Mouse (Mus musculus) ES-CJ7 (cell line): ENCODE data around the gene Sh2b3.
A peak's percentile ranks its signal among the peaks of the same experiment; 100 is the strongest.
"Not testable (repeated sequence)": the region's sequence is repeated elsewhere in the genome, so short reads cannot be mapped to it uniquely, and the experiment has no call there.

ENCODE experiments used
- DNase-seq: peaks from one replicate; pipeline ENCODE4 v3.0.0; 2011; ENCODE audit warnings: low read depth, low spot score

Sh2b3 gene

GRCm38 (mm10) chr5:121837441-121838340, at the start of gene Sh2b3:
Gene Sh2b3, minus strand, starts transcription at chr5:121837646.
- DNase-seq, result peak; percentile 83

DNA sequence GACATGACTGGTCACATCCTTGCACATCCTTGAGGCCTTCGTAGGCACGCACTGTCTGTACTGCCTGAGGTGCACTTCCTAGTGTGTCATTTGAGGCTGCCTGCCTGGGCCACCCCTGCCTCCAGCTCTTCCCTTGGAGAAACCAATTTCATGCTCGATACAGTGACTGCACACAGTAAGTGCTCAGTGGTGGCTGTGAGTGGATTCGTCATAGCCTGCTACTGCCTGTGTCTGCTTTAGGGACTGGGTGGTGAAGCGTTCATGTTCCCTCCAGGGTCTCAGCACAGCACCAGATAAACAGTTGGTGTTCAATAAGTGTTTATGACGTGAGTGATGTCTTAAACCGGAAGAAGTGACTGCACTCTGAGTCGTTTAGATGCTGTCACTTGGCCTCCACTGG, 45.9 kb upstream of the Sh2b3 start:
- DNase-seq, result no peak

DNA sequence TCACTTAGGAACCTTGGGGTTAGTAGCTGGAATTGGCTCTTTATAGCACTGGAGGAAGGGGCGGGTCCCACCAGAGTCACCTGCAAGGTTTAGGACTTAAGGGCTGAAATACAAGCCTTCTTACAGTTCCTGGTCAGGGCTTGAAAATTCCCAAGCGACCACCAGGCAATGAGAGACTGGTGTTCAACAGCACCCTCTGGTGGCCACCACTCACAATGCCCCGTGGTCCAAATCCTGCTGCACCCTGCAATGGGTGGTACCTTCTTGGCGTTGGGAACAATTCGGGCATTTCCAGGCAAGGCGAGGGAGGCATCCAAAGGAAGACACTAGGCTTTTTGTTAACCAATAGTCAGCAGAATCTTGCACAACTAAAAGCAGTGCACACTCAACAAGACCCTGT, 41.8 kb upstream of the Sh2b3 start:
- peak; percentile 83 for DNase-seq

GRCm38 (mm10) chr5:121878703-121879102, 41.3 kb upstream of the Sh2b3 start:
- no peak for DNase-seq

- DNase-seq, result no peak
Measured at GRCm38 (mm10) chr5:121876901-121877300, 39.5 kb upstream of the Sh2b3 start.

- no peak for DNase-seq
Measured at GRCm38 (mm10) chr5:121875041-121875440, 37.6 kb upstream of the Sh2b3 start.

- DNase-seq, result peak; percentile 86
Measured at GRCm38 (mm10) chr5:121872158-121872557, 34.7 kb upstream of the Sh2b3 start.

DNA sequence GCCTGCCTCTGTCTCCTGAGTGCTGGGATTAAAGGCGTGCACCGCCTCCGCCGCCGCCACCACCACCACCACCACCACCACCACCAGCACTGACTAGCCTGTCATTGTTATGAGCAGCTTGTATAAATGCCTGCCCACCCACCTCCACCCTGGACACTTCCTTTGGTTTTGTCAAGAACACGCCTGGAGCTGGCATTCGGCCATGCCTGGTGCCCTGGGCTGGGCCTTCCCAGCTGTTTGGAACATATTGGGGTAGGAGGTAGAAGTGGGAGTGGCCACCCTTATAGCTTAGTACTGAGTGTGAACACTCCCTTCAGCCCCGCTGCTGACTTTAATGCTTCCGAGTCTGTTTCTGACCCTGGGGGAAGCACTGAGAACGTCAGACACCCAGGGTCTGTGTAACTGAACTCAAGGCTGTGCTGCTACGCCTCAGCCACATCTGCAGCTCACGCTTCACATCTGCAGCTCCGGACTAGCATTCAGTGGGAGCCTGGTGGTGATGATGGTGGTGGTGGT, 34.1 kb upstream of the Sh2b3 start:
- peak; percentile 48 for DNase-seq

DNA sequence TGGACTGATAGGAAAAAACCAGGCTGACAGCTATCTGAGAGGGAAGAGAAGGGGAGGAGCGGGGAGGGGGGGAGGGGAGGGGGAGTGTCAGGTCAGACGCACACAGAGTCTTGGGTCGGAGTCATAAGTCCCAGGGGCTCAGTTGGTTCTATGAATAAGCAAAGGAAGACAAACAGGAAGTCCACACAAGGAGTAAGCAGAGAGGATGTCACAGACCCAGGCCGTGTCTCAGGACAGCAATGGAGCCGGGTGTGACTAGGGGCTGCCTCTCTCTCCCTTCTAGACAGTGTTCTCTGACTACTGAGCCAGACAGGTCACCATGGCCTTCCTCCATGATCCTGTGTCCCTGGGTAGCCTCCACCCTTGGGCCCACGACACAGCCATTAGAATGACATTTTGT, 33.4 kb upstream of the Sh2b3 start:
- DNase-seq, result no peak

DNA sequence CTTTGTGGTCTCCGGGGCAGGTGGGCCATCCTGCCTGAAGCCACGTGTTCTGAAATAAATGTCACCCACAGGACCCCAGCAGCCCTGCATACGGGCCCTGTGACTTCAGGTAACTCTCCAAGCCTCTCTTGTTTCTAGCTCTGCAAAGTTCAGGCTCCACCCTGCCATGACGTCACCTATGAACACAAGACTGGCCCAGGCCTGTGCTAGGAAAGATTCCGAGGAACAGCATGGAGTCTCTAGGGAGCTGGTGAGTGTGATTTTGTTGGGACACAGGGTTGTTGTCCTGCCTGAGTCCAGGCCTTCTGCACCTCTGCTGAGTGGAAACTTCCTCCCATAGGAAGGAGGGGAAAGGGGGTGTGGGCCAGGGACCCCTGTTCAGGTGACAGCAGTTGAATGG, 30.5 kb upstream of the Sh2b3 start:
- DNase-seq, result no peak

DNA sequence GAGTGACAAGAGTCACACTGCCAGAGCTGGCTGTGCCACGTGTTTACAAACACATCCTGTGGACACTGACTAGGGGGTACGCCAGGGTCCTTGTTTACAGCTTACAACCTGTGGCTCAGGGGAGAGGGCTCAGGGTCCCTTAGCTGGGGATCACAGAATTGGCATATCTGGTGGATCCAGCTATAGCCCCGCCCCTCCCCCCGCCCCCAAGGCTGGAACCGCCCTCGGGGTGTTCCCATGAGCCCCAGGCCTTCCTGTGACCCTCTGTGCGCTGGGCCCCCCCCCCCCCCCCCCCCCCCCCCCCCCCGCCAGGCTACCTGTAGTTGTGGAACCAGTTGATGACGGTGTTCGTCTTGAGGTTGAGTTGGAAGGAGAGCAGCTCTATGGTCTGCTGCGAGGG, 26.9 kb upstream of the Sh2b3 start:
- no peak for DNase-seq

- DNase-seq, result no peak
Measured at GRCm38 (mm10) chr5:121861964-121862363, 24.5 kb upstream of the Sh2b3 start.

DNA sequence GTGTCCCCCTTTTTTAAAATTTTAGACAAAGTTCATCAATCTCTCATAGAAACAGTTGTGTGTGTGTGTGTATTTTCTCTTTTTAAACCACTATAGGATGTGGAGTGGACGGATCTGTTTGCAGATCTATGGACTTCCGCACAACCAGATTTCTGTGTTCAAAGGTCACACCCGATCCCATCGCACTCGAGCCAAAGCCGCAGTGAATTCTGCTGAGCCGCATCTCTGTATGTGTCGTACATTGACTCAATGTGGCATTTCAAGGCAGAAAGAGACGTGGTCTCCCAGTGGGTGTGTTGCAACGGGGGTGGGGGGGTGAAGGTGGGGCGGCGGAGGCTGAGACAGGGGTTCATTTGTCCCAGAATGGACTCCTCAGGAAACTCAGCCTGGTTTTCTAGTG, 21.0 kb upstream of the Sh2b3 start:
- no peak for DNase-seq

GRCm38 (mm10) chr5:121856740-121857139, 19.3 kb upstream of the Sh2b3 start:
- no peak for DNase-seq

DNA sequence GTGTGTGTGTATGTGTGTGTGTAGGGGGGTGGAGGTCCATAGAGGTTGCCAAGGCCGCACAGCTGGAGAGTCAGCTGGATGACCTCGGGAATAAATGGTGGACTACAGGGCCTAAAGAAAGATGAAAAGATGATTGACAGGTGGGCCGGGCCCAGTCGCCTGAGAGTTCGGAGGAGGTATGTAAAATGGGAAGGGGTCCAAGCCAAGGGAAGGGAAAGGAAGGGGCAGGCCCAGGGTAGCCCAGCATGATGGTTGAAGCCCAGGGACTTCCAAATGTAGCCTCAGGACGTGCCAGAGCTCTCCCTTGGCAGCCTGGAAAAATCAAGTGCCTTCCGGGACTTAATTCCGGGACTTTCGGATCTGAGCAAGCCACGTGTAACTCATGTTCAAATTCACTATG, 17.3 kb upstream of the Sh2b3 start:
- no peak for DNase-seq

DNA sequence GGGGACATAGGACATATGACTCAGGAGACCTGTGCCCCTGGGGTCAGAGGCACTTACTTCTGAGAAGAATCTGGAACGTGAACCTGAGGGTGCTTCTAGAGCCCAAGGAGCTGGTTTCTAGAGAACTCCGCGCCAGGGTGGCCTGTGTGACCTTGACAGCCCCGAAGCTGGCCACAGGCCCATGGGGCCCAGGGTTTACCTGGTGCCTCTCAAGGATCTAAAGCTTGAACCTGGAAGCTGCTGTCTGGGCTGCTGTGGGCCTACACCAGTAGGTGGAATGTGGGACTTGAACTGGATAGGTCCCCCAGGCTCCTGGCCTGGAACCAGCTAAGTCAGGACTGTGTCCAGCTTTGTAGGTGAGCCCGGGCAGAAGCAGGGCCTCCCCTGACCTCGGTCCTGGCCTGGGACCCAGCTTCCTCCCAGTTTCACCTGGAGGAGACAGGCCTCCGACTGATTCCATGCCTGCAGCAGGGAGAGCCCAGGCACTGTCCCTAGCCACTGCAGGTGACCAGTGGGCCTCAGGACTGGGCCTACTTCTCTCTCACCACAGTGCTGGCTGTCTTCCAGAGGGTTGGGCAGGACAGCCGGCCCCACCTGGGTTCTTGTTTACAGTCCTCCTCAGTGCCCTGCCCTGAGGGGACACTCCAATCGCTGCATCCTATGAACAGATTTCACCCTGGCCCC, 16.1 kb upstream of the Sh2b3 start:
- no peak for DNase-seq

GRCm38 (mm10) chr5:121849478-121850349, 12.3 kb upstream of the Sh2b3 start:
- DNase-seq, result no peak

DNA sequence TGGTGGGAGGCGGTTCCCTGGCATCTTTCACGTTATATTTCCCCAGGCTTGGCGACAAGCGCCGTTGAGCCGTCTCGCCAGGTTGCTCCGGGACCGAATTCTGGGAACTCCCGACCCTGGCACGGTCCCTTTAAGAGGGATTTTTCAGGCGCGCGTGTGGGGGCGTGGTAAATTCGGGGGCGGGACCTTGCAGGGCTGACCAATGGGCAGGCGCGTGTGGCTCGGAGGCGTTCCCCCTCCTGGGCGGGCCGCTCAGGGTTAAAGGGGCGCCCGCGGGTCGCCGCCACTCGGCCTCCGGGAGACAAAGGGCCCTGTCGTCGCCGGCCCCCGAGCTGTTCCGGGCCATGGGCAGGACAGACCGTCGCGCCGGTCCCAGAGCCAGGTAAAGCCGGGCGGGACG, 11.3 kb upstream of the Sh2b3 start, which contains the start of gene Pheta1:
Gene Pheta1 (plus strand): TSS at position 242 of the 400 bp plus-strand sequence.
- peak; percentile 95 for DNase-seq

DNA sequence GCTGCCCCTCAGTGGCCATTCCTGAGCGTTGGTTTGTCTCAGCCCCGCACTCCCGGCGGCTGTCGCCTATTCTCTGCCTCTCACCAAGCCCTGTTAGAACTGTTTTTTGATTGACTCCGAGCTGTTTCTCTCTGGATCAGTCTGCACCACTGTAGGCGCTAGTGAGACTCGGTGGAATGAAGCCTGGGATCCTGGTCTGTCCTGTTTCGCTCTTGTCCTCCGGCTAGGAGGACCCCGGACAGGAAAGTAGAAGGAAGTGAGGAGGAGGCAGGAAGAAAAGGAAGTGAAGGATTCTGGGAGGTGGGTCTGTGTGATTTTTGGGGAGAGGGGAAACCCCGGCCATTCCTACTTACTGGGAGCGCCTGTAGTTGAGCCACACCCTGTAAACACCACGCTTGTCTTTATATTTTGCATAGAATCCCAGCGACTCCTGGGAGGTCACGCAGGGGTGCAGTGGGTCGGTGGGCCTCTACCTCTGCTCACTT, 10.6 kb upstream of the Sh2b3 start:
- DNase-seq, result peak; percentile 79

DNA sequence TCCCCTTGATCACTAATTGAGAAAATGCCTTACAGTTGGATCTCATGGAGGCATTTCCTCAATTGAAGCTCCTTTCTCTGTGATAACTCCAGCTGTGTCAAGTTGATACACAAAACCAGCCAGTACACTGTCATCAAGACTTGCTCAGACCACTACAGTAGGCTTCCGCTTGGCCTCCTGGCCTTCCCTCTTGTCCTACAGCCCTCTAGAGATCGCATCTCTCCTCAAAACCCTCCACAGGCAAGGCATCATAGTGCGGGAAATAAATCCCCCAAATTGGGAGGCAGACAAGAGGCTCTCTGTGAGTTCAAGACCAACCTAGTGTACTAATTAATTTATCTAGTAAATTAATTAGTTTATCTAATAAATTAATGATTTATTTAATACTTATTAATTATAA, 9.8 kb upstream of the Sh2b3 start:
- not testable (repeated sequence) for DNase-seq

DNA sequence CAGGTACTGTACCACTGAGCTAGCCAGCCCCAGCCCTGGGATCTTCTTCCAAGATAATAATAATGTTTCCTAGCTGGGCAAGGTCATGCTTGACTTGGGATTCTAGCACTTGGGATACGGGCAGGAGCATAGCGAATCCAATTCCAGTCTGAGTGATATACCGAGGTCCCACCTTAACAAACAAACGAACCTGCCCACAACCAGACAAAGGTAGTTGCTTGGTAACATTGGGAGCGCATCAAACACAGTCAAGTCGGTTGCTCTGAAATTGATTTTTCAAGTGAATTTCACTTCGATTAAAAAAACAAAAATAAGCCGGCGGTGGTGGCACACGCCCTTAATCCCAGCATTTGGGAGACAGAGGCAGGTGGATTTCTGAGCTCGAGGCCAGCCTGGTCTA, 8.9 kb upstream of the Sh2b3 start:
- no peak for DNase-seq

- DNase-seq, result no peak
Measured at GRCm38 (mm10) chr5:121845361-121845760, 7.9 kb upstream of the Sh2b3 start.
